Mouse (Mus musculus) neutrophil, adult 65 days (primary cell): ENCODE data around the gene Ramp1. TPM values are rescaled to one million over a fixed set of nuclear protein-coding genes. Genes with fewer than 3 reads are reported as not detected.

ENCODE experiments used
- total RNA-seq: library from RNA; stranded (reverse); gene quantifications from 2 replicates; pipeline ENCODE4 v1.2.4, GENCODE M21; 2023

Ramp1 gene
- total RNA-seq = 25.7 and 27.2 TPM in 2 replicates

GRCm38 (mm10) chr1:91179533-91180173 is at the start of gene Ramp1:
Gene Ramp1, plus strand, starts transcription at chr1:91179822.

GRCm38 (mm10) chr1:91144813-91145212 is 34.8 kb upstream of the Ramp1 start, which contains the start of gene Rbm44:
Gene Rbm44, plus strand, starts transcription at chr1:91145089.

GRCm38 (mm10) chr1:91249564-91250414 is 70.2 kb downstream of the Ramp1 start, which contains the start of gene Ube2f:
Gene Ube2f, plus strand, starts transcription at chr1:91250304.

Other genes starting within 250 kb of the Ramp1 start
- gene Prlh, start 226.7 kb upstream of the Ramp1 start, total RNA-seq = not detected in 2 replicates
- not detected in 2 replicates for gene Rab17, start 210.2 kb upstream of the Ramp1 start, total RNA-seq
- 239 and 297 TPM in 2 replicates for gene Lrrfip1, start 181.1 kb upstream of the Ramp1 start, total RNA-seq
- 0.75 and 1.6 TPM in 2 replicates for gene Rbm44, start 34.7 kb upstream of the Ramp1 start, total RNA-seq
- 67.0 and 93.4 TPM in 2 replicates for gene Ube2f, start 70.5 kb downstream of the Ramp1 start, total RNA-seq
- gene Scly, start 118.5 kb downstream of the Ramp1 start, total RNA-seq = 13.1 and 13.8 TPM in 2 replicates
- gene Espnl, start 142.3 kb downstream of the Ramp1 start, total RNA-seq = 0.09 TPM in 1 of 2 replicates, not detected in the other
- gene Klhl30, start 171.2 kb downstream of the Ramp1 start, total RNA-seq = not detected in 2 replicates
- gene Erfe, start 186.6 kb downstream of the Ramp1 start, total RNA-seq = 0.23 and 0.32 TPM in 2 replicates
- gene Ilkap, start 219.0 kb downstream of the Ramp1 start, total RNA-seq = 57.4 and 80.4 TPM in 2 replicates
- gene Hes6, start 234.2 kb downstream of the Ramp1 start, total RNA-seq = 19.6 and 19.8 TPM in 2 replicates